Mouse (Mus musculus): Measurements from ENCODE around the gene Camk2d. TPM values are rescaled to one million over a fixed set of nuclear protein-coding genes. Genes with fewer than 3 reads are reported as not detected.

Camk2d gene
- polyA plus RNA-seq, 1 experiment from 2014 or later = 3.5 TPM

GRCm38 (mm10) chr3:126777101-126777500 is 181.0 kb downstream of the Camk2d start:
- Histone ChIP-seq H3K4me2 (ENCODE audit: low read depth, low read length) (no peak overlapping the region), H3K4me1 (ENCODE audit: control insufficient read depth, low read depth, low read length) (no peaks in the 10 kb centered on the region), H3K36me3 (ENCODE audit: control insufficient read depth, insufficient read depth) (no peaks in the 10 kb centered on the region), H3K27me3 (ENCODE audit: control insufficient read depth, insufficient read depth, low read depth, low read length) (no peaks in the 10 kb centered on the region), H3K9me3 (replicated peaks; ENCODE audit: control insufficient read depth, low read length) (no peaks in the 10 kb centered on the region), H3K27ac (ENCODE audit: low read length) (no peak overlapping the region), H3K9ac (ENCODE audit: low read depth, low read length) (no peak overlapping the region), H3K4me3 (ENCODE audit: low read depth, low read length) (no peak overlapping the region)
- ATAC-seq (ENCODE audit: low read depth) = no peak
- WGBS (ENCODE audit: insufficient replicate concordance) = 70% methylated on average over 9 of the region's 9 CpGs

- Histone ChIP-seq H3K27ac (ENCODE audit: low read length) (no peak overlapping the region), H3K4me2 (ENCODE audit: low read depth, low read length) (no peak overlapping the region), H3K4me1 (ENCODE audit: control insufficient read depth, low read depth, low read length) (no peaks in the 10 kb centered on the region), H3K27me3 (ENCODE audit: control insufficient read depth, insufficient read depth, low read depth, low read length) (no peaks in the 10 kb centered on the region), H3K9me3 (replicated peaks; ENCODE audit: control insufficient read depth, low read length) (no peaks in the 10 kb centered on the region), H3K9ac (ENCODE audit: low read depth, low read length) (no peak overlapping the region), H3K4me3 (ENCODE audit: low read depth, low read length) (no peak overlapping the region), H3K36me3 (ENCODE audit: control insufficient read depth, insufficient read depth) (no peaks in the 10 kb centered on the region)
- 58% methylated on average over 1 of the region's 1 CpGs for WGBS (ENCODE audit: insufficient replicate concordance)
- ATAC-seq (ENCODE audit: low read depth) = no peak
Observed at GRCm38 (mm10) chr3:126777879-126778278, 181.8 kb downstream of the Camk2d start.

GRCm38 (mm10) chr3:126780014-126780615 is 184.0 kb downstream of the Camk2d start:
- no peak overlapping the region for H3K4me3 ChIP-seq (ENCODE audit: low read depth, low read length)
- H3K9ac ChIP-seq (ENCODE audit: low read depth, low read length) = no peak overlapping the region
- 60% methylated on average over 5 of the region's 5 CpGs for WGBS (ENCODE audit: insufficient replicate concordance)
- no peak overlapping the region for H3K4me2 ChIP-seq (ENCODE audit: low read depth, low read length)
- H3K4me1 ChIP-seq (ENCODE audit: control insufficient read depth, low read depth, low read length) = no peaks in the 10 kb centered on the region
- H3K27ac ChIP-seq (ENCODE audit: low read length) = no peak overlapping the region
- H3K36me3 ChIP-seq (ENCODE audit: control insufficient read depth, insufficient read depth) = no peaks in the 10 kb centered on the region
- no peak for ATAC-seq (ENCODE audit: low read depth)
- H3K27me3 ChIP-seq (ENCODE audit: control insufficient read depth, insufficient read depth, low read depth, low read length) = no peaks in the 10 kb centered on the region
- no peaks in the 10 kb centered on the region for H3K9me3 ChIP-seq (replicated peaks; ENCODE audit: control insufficient read depth, low read length)

- no peak overlapping the region for H3K4me2 ChIP-seq (ENCODE audit: low read depth, low read length)
- no peak overlapping the region for H3K27ac ChIP-seq (ENCODE audit: low read length)
- WGBS (ENCODE audit: insufficient replicate concordance) = 21% methylated on average over 2 of the region's 2 CpGs
- H3K4me1 ChIP-seq (ENCODE audit: control insufficient read depth, low read depth, low read length) = no peaks in the 10 kb centered on the region; the same call in 1 of the 2 replicates
- no peaks in the 10 kb centered on the region for H3K9me3 ChIP-seq (replicated peaks; ENCODE audit: control insufficient read depth, low read length)
- ATAC-seq (ENCODE audit: low read depth) = peak; percentile 69
- no peaks in the 10 kb centered on the region for H3K36me3 ChIP-seq (ENCODE audit: control insufficient read depth, insufficient read depth)
- H3K27me3 ChIP-seq (ENCODE audit: control insufficient read depth, insufficient read depth, low read depth, low read length) = no peaks in the 10 kb centered on the region
- no peak overlapping the region for H3K4me3 ChIP-seq (ENCODE audit: low read depth, low read length)
- H3K9ac ChIP-seq (ENCODE audit: low read depth, low read length) = no peak overlapping the region
Observed at GRCm38 (mm10) chr3:126793035-126793964, 197.2 kb downstream of the Camk2d start.

- Histone ChIP-seq H3K27ac (ENCODE audit: low read length) (no peak overlapping the region), H3K4me3 (ENCODE audit: low read depth, low read length) (no peak overlapping the region), H3K36me3 (ENCODE audit: control insufficient read depth, insufficient read depth) (no peaks in the 10 kb centered on the region), H3K9me3 (replicated peaks; ENCODE audit: control insufficient read depth, low read length) (no peaks in the 10 kb centered on the region), H3K9ac (ENCODE audit: low read depth, low read length) (no peak overlapping the region), H3K27me3 (ENCODE audit: control insufficient read depth, insufficient read depth, low read depth, low read length) (no peaks in the 10 kb centered on the region), H3K4me2 (ENCODE audit: low read depth, low read length) (no peak overlapping the region), H3K4me1 (ENCODE audit: control insufficient read depth, low read depth, low read length) (no peaks in the 10 kb centered on the region; the same call in 1 of the 2 replicates)
- 30% methylated on average over 3 of the region's 3 CpGs for WGBS (ENCODE audit: insufficient replicate concordance)
- ATAC-seq (ENCODE audit: low read depth) = no peak
Observed at GRCm38 (mm10) chr3:126795904-126796303, 199.8 kb downstream of the Camk2d start.

- Histone ChIP-seq H3K4me3 (ENCODE audit: low read depth, low read length) (no peak overlapping the region), H3K4me2 (ENCODE audit: low read depth, low read length) (no peak overlapping the region), H3K9me3 (replicated peaks; ENCODE audit: control insufficient read depth, low read length) (no peaks in the 10 kb centered on the region), H3K9ac (ENCODE audit: low read depth, low read length) (no peak overlapping the region), H3K27ac (ENCODE audit: low read length) (no peak overlapping the region), H3K36me3 (ENCODE audit: control insufficient read depth, insufficient read depth) (no peaks in the 10 kb centered on the region), H3K4me1 (ENCODE audit: control insufficient read depth, low read depth, low read length) (no peaks in the 10 kb centered on the region; the same call in 1 of the 2 replicates), H3K27me3 (ENCODE audit: control insufficient read depth, insufficient read depth, low read depth, low read length) (no peaks in the 10 kb centered on the region)
- ATAC-seq (ENCODE audit: low read depth) = peak; percentile 56; the same call in 1 of the 2 replicates
- 48% methylated on average over 3 of the region's 3 CpGs for WGBS (ENCODE audit: insufficient replicate concordance)
Observed at GRCm38 (mm10) chr3:126797025-126797424, 200.9 kb downstream of the Camk2d start.

GRCm38 (mm10) chr3:126797810-126798209 is 201.7 kb downstream of the Camk2d start:
- no peak overlapping the region for H3K9ac ChIP-seq (ENCODE audit: low read depth, low read length)
- WGBS (ENCODE audit: insufficient replicate concordance) = 68% methylated on average over 3 of the region's 3 CpGs
- H3K4me1 ChIP-seq (ENCODE audit: control insufficient read depth, low read depth, low read length) = no peaks in the 10 kb centered on the region; the same call in 1 of the 2 replicates
- H3K36me3 ChIP-seq (ENCODE audit: control insufficient read depth, insufficient read depth) = no peaks in the 10 kb centered on the region
- no peak overlapping the region for H3K4me2 ChIP-seq (ENCODE audit: low read depth, low read length)
- H3K27ac ChIP-seq (ENCODE audit: low read length) = no peak overlapping the region
- H3K4me3 ChIP-seq (ENCODE audit: low read depth, low read length) = no peak overlapping the region
- no peaks in the 10 kb centered on the region for H3K9me3 ChIP-seq (replicated peaks; ENCODE audit: control insufficient read depth, low read length)
- ATAC-seq (ENCODE audit: low read depth) = no peak
- no peaks in the 10 kb centered on the region for H3K27me3 ChIP-seq (ENCODE audit: control insufficient read depth, insufficient read depth, low read depth, low read length)

- H3K9ac ChIP-seq (ENCODE audit: low read depth, low read length) = no peak overlapping the region
- H3K4me2 ChIP-seq (ENCODE audit: low read depth, low read length) = no peak overlapping the region
- H3K27ac ChIP-seq (ENCODE audit: low read length) = no peak overlapping the region
- 50% methylated on average over 6 of the region's 6 CpGs for WGBS (ENCODE audit: insufficient replicate concordance)
- no peaks in the 10 kb centered on the region for H3K4me1 ChIP-seq (ENCODE audit: control insufficient read depth, low read depth, low read length)
- no peaks in the 10 kb centered on the region for H3K9me3 ChIP-seq (replicated peaks; ENCODE audit: control insufficient read depth, low read length)
- no peaks in the 10 kb centered on the region for H3K27me3 ChIP-seq (ENCODE audit: control insufficient read depth, insufficient read depth, low read depth, low read length)
- H3K4me3 ChIP-seq (ENCODE audit: low read depth, low read length) = no peak overlapping the region
- no peaks in the 10 kb centered on the region for H3K36me3 ChIP-seq (ENCODE audit: control insufficient read depth, insufficient read depth)
- ATAC-seq (ENCODE audit: low read depth) = no peak
Observed at GRCm38 (mm10) chr3:126802988-126803387, 206.9 kb downstream of the Camk2d start.

- Histone ChIP-seq H3K4me2 (ENCODE audit: low read depth, low read length) (no peak overlapping the region), H3K9ac (ENCODE audit: low read depth, low read length) (no peak overlapping the region), H3K4me1 (ENCODE audit: control insufficient read depth, low read depth, low read length) (no peaks in the 10 kb centered on the region), H3K36me3 (ENCODE audit: control insufficient read depth, insufficient read depth) (no peaks in the 10 kb centered on the region), H3K4me3 (ENCODE audit: low read depth, low read length) (no peak overlapping the region), H3K9me3 (replicated peaks; ENCODE audit: control insufficient read depth, low read length) (no peaks in the 10 kb centered on the region), H3K27me3 (ENCODE audit: control insufficient read depth, insufficient read depth, low read depth, low read length) (no peaks in the 10 kb centered on the region), H3K27ac (ENCODE audit: low read length) (no peak overlapping the region)
- no peak for ATAC-seq (ENCODE audit: low read depth)
- 68% methylated on average over 5 of the region's 5 CpGs for WGBS (ENCODE audit: insufficient replicate concordance)
Observed at GRCm38 (mm10) chr3:126804968-126805367, 208.9 kb downstream of the Camk2d start.
